Mouse (Mus musculus): Measurements from ENCODE around the gene Kcne2.

DNA sequence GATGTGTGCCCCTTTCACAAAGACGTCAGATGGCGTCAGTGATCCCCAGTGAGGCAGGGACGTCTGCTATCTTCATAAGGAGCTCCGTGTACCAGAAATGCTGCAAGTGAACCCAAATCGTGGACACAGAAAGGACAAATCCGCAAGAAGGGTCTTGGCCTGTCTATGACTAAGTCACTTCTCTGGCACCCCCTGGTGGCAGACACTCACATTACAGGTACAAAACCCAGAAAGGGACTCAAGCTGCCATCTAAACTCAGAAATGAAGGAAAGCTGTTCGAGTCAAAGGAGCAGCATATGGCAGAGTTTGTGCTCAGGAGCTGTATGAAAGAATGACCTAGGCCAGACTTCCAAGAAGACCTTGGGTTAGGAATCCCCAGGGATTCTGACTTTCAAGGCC, 5.6 kb upstream of the Kcne2 start:
- TF ChIP-seq HCFC1 (IDR thresholded peaks at IDR 0.05; ENCODE audit: borderline replicate concordance, insufficient read depth, low read length) = no peak
- no peak for TF ChIP-seq ZNF384 (IDR thresholded peaks at IDR 0.05; ENCODE audit: low read depth, low read length)
- TF ChIP-seq CHD2 (IDR thresholded peaks at IDR 0.05; ENCODE audit: low read depth, low read length) = no peak
